Mouse (Mus musculus): ENCODE measurements around the gene Fgd3.

Gene Fgd3

DNA sequence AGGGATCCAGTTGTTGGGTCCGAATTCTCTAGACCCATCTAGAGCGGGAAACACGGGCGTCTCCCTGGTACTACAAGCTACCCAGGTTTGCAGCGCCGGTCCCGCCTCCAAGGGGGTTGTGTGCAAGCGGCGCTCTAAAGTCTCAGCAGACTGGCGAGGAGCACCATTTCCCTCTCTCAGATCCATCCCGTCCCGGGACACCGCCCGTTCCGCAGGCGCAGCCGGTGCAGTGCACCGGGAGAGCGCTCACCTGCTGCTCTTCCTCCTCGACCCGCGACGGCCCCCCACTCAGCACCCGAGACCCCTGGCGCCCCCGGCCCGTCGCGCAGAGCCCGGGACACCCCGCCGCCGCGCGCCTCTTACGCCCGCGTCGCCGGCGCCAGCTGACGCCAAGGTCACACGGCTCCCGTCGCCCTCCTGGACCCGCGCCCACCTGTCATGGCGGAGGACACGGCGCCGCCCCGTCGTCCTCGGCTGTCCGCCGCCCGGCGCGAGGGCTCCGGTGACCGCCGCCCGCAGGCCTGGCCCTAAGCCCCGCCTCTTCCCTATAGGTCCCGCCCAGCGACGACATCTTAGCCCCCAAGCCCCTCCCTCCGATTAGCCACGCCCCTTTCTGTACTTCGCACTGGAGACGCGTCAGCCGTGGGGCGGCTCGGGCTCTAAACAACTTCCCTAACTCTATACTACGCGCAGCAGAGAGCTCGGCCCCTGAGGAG lies 104.4 kb downstream of the Fgd3 start, which contains the start of gene Card19:
Card19 (minus strand) TSS at position 534 of the 716 bp plus-strand sequence.
- peak; percentile 77 for DNase-seq (ENCODE audit: low read depth, low spot score)

DNA sequence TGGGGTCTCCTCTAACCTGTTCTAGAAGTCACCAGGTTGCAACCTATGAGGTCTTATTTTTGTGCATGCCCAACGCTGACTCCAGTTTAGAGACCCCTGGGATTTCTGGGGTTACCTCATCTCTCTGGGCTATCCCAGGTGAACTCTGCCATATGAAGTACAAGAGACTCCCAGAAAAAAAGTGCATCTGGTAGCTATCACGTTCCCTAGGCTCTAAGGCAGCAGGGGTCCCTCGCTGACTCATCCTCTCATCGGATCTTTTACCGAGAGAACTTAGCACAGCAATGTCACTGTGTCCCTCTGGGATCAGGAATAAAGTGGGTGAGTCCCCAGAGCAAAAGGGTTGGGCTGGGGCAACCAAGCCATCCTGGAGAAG lies 105.0 kb downstream of the Fgd3 start:
- DNase-seq (ENCODE audit: low read depth, low spot score): no peak

DNA sequence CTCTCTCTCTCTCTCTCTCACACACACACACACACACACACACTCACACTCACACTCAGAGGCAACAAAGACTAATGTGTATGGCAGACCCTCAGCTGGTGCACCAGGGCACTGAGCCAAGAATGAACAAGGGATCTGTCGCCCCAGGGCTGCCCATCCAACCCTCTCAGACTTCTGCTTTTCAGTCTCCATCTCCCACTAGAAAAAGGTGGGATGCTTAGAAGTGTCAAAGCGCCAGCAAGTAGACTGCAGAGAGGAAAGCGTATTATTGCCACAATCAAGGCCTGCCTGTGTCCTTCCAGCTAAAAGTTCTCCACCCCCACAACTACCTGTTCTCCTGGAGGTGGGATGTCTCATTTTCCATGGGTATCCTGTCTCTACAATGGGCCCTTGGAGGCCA lies 105.7 kb downstream of the Fgd3 start:
- no peak for DNase-seq (ENCODE audit: low read depth, low spot score)

DNA sequence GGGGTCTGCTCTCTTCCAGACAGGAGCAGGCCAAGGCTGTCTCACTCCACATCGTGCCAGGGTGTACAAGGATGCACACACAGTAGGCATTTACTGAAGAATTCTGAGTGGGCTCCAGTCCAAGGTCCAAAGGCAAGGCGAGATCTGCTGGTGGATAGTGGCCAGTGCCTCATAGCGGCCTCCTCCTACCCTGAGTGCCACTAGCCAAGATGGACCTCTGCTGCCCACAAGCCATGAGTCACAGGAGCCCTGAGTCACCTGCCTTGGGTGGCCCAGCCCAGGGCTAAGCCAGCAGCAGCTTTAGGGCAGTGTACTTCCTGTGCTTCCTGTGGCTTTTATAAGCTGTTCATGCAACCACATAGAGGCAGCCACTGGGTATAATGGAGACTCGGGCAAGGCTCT lies 106.6 kb downstream of the Fgd3 start:
- no peak for DNase-seq (ENCODE audit: low read depth, low spot score)

DNA sequence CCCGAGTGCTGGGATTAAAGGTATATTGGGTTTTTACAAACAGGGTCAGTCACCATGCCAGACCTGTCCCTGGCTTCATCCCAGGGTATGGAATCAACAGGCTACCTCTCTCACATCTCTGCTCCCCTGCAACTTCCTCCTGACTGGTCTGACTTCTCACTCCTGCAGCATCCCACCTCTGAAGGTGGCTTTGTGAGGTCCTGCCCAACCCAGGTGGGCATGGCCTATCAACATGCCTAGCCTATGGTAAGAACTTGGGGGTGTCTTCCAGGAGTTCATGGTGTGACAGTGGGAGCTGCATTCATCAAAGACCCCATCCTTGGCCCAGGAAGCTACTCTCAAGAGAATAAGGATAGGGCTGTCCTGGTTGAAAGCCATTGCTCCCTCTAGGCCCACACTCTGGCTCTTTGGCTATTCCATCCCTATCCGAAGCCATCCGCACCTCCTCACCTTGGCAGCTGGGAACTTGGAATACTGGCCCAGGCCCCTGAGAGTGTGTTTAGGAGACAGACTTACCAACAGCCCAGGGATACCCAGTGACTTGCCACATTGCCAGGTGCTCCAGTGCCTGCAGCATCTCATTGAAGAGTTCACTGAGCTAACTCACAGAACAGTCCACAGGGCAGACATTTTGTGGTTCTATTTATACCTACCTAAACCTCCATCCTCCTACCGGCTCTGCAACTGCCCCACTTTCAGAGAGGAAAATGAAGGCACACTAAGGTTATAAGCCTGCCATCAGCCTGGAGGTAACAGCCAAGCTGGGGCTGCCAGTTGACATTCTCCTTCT lies 107.2 kb downstream of the Fgd3 start:
- DNase-seq (ENCODE audit: low read depth, low spot score): no peak

Measured in telencephalon, adult 2 months (tissue).